Mouse (Mus musculus) right cerebral cortex, postnatal 10 days (tissue): ENCODE data around the gene Rheb.

Source experiments
- DNase-seq, 2 experiments: peaks; one replicate each; pipeline ENCODE4 v3.0.0; 2021; ENCODE audit warnings: low spot score in 2 of 2

Rheb gene

DNA sequence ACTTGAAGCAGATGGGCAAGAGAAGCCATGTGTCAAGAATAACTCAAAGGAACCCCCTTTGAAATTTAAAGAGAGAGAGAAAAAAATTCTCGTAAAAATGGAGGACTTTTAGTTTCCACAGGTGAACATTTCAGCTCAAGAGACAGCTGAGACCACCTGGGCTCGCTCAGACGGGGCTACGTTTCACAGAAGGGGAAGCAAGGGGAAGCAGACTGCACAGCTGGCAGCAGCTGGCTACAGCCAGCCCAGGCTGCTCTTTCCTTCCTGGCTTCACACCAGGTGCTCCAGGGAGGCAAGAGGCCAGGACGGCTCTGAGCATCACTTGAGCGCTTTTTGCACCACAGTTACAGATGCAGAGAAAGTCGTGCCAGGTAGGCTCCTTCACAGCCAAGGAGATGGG lies 44.6 kb downstream of the Rheb start:
- no peak for DNase-seq

- no peak for DNase-seq
These were observed 49.5 kb downstream of the Rheb start for GRCm38 (mm10) chr5:24792961-24793360.

GRCm38 (mm10) chr5:24782957-24783356 lies 59.5 kb downstream of the Rheb start:
- DNase-seq: no peak

DNA sequence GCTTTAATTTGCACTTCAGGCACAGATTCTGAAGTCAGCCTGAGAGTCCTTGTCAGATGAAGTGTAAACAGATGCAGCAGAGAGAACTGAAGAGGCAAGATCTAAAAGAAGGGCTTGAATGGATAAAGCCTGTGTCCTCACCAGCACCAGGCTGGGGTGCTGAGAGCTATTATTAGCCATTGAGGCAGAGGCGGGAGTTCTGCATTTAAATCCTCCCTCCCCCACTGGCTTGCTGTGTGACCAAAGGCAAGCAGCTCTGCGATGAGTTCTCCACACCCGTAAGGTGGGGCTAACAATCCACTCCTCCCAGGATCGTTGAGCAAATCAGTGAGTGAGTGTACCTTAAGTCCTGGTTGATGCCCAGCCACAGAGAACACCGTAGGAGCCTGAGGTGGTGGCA lies 61.4 kb downstream of the Rheb start:
- peak; percentile 74 to 87 for DNase-seq

DNA sequence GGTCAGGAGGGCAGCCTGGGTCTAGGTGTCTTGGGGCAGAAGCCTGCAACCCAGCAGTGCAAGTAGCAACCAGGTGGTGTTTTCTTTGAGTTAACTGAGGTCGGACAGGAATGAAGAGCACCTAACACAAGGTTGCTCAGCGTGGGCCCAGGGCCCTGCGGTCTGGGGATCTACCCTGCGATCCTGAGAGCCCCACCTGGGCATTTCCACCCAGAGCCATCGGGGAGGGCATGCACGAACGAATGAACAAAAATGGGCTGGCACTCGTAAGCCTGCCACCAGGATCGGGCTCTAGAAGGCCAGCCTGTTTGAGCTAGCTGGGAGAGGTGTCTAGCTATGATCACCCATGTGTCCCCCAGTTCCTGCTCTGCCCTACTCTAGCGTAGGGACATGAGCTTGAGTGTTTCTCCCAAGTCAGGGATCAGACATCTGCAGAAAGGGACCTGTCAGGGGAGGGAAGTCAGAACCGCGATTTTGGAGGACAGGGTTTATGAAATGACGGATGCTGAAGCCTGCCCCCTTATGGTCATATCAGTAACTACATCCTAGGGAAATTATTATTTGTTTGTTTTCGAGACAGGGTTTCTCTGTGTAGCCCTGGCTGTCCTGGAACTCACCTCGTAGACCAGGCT lies 62.4 kb downstream of the Rheb start:
- no peak for DNase-seq

GRCm38 (mm10) chr5:24779321-24779720 lies 63.1 kb downstream of the Rheb start:
- DNase-seq: no peak

- DNase-seq: no peak
These were observed 63.6 kb downstream of the Rheb start for GRCm38 (mm10) chr5:24778843-24779140.

DNA sequence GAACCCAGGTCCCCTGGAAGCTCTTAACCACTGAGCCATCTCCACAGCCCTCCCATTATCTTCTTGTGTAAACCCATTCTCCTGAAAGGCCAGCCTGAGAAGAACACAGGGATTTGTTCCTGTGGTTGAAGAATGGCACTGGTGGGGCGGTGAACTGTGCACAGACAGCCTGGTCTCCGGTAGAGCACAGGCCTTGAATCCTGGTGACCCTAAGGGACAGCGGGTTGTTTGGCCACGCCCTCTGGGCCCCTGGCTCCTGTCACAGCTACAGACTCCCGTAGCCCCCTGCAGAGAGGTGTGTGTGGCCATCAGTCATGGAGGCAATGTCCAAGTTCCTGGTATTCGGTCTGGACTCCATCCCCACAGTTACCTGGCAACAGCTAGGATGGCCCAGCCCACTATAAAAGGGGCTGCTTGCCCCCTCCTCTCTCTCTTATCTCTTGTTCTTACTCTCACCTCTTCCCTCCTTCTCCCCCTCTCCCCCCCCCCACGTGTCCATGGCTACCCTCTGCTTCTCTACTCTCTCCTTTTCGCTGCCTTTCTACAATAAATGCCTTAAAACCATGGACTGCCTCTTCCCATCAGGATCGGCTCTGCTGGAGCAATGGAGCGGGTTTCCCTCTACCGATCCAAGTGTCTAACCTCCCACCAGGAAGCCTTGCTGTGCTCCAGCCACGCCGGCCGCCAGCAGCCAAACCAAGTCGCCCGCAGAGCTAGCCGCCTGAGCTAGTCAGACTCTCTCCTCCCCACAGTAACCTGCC lies 64.2 kb downstream of the Rheb start:
- DNase-seq: no peak

- no peak for DNase-seq
These were observed 65.7 kb downstream of the Rheb start for GRCm38 (mm10) chr5:24776681-24777080.

DNA sequence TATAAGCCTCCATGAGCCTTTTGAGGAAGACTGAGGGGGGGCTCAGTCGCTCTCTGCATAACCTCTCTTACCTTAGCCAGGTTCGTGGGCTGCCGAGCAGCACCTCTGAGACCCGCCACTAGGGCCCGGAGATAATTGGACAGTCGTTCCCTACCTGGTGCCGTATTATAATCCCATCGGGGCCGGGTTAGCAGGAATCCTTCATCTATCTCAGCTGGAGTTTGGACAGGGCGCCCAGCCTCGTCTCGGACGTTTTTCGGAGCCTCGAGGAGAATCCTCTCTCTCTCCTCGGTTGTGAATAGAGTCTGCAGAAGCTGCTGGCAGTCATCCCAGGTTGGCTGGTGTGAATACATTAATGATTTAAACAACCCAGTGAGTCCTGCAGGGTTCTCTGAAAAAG lies 67.9 kb downstream of the Rheb start:
- DNase-seq: peak in 1 of 2 experiments; percentile 35

DNA sequence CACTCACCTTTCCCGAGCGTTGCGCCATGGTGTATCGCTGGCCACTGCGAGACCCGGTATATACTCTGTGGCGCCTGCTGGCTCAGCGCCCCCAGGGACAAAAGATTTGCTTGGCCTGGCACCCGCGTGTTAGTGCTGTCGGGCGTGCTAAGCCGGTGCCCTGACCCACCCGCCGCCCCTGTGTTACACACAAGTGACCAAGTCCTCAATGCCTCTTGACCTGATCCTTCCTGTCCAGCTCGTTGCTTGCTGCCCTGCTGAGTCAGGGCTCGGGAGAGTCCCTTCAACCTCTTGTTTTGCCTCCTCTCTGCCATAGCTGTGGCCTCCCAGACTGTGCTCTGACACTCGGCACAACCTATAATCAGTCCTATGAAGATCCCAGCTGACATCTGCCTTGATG lies 84.6 kb downstream of the Rheb start, which contains the start of gene Crygn:
Gene Crygn (minus strand): TSS at position 193 of the 400 bp plus-strand sequence.
- DNase-seq: no peak

DNA sequence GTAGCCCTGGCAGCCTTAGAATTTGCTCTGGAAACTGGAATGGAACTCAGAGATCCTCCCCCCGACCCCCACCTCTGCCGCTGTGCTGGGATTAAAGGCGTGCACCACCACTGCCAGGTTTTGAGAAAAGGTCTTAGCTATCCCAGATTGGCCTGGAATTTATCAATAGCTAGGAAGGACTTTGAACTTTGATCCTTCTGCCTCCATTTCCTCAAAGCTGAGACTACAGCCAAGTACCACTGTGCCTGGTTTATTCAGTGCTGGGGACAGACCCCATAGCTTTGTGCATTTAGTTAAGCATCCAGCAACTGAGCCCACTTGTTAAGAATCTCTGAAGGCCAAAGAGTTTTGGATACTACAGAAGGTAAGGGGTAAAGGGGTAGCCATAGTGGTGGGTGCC lies 85.5 kb downstream of the Rheb start:
- no peak for DNase-seq
